Mouse (Mus musculus) naive thymus-derived CD4-positive, alpha-beta T cell, adult 2 months (primary cell): ENCODE data around the gene Btg2.

ENCODE experiments used
- DNase-seq: peaks from one replicate; pipeline ENCODE4 v3.0.0-alpha.2; 2011; ENCODE audit warnings: low read depth

Btg2 gene

DNA sequence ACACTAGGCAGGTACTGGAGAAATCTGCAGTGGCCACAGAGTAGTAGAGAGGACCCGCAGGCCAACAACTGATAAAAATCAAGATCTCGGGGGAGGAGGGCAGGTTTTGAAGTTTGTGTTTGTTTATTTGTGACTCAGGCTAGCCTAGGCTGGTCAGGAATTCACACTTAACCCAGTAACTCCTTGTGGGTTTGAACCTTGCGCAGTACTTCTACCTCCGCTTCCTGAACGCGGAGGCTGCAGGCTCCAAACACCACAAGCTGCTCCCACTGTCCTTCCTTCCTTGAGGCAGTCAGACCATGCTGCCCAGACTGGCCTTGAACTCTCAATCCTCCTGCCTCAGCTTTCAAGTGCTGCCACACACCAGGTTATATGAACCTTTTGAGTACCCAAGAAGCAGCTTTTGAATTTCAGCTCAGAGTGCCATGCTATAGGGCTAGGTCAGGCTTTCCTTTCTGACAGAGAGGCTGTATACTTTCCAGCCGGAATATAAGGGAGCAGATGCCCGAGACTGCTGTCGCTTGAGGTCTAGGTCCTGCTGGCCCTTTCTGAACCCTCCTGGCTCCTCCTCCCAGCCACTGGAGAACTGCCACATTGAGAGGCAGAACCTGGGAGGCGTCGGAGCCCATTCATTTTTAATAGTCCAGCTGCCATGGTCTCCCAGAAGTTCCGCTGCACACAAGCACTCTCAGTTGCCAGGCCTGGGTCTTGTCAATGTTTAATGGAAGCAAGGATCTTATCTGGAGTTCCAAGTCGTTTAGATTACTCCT lies 19.2 kb upstream of the Btg2 start:
- peak; percentile 31 for DNase-seq

DNA sequence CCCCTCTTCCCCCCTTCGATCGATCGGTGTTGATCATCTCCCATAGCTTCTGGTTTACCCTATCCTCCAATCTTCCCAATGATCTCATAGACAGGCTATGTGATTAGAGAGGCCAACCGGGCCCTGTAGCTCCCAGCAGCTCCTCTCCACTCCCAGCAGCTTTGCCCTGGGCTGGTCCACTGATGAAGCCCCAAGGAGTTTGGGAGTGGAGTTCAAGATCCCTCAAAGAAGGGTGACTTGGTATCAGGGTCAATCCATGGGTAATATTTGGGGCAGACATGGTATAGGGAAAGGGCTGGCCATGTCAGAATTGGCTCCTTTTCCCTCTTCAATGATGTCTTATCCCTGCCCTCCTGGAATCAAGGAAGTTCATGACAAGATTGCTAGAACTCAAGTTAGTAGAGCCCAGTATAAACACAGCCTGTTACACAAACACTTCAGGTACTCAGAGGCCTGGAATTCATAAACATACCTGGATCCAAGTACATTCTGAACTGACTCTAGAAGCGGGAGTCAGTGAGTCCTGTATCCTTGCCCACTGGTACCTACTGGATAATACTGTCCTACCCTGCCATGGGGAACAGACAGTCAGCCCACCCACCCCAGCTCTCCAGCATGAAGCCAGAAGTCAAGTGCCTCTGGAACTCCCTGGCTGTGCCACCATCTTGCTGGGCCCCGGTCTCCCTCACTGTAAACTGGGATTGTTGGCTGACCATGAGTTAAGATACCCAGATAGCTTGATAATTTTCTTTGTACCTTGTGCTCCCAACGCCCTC lies 18.3 kb upstream of the Btg2 start:
- DNase-seq: no peak

GRCm38 (mm10) chr1:134096264-134096934 lies 17.5 kb upstream of the Btg2 start:
- DNase-seq: peak; percentile 60

DNA sequence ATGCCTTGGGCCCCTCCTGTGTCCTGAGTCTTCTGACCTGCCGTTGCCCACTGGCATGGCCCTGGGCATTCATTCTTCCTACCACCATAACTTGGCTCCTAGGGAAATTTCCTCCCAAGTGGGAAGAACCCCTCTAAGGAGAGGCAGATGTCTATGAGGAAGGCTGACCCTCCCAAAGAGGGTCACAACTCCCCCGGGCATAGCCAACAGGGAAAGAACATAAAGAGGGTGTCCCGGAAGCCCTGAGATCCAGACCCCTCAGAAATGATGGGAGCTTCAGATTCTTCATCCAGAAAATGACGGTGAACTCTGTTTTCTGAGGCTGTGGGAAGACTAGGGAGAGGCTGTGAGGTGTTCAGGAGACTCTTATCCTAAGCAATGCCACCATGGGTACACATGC lies 16.8 kb upstream of the Btg2 start:
- DNase-seq: no peak

DNA sequence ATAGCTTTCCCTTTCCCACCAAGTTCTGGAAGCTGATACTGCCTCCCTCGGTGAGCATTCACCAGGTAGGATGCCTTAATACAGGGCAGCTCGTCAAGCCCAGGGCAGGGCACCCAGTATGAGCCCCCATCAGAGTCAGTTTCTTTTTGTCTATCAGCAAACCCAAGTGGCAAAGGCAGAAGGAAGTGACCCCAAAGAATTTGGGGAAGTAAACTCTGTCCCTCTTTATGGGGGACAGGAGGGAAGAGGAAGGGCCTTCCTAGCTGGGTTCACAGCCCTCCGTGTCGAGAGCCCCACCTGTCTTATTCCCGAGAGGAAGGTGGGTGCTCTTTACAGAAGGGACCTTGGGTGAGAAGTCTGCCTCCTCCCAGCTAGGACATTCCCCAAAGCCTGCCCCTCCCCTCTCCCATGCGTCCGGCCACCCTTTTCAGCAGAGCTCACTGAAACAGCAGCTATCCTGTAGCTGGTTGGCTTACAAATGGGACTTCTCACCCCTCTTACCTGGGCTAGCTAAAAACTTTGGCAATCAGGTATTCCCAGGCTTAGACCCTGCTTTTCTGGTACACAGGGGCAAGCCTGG lies 16.2 kb upstream of the Btg2 start:
- DNase-seq: no peak

DNA sequence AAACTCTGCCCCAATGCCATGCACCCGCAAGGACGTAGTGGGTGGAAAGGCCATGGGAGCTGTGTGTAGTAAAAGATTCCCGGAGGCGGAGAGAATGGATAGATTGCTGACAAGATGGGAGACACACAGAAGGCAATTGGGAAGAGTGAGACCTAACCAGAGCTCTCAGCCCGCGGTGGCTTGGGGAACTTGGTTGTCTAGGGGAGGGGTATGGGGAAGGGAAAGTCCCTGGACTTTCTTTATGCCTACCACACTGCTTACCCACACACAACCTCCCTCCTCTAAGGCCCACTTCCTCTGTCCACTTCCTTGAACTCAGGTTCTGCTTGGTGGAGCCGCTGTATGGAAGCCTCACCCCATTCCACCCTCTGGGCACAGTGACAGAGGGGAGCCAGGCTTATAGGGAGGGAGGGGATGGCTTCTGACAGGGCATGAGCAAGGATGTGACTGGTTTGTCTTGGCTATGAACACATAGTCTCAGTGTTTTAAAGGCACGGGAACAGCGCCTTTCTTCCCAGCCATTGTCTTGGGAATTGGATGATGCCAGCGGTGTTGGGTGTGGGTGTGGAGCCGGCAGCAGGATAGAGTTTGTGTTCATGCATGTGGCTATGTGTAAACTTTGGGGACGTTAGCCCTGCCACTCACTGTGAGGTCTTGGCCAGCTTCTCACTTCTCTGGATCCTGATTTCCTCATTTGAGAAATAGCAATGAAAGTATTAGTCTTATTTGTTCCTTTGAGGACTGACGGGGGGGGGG lies 15.0 kb upstream of the Btg2 start:
- peak; percentile 77 for DNase-seq

DNA sequence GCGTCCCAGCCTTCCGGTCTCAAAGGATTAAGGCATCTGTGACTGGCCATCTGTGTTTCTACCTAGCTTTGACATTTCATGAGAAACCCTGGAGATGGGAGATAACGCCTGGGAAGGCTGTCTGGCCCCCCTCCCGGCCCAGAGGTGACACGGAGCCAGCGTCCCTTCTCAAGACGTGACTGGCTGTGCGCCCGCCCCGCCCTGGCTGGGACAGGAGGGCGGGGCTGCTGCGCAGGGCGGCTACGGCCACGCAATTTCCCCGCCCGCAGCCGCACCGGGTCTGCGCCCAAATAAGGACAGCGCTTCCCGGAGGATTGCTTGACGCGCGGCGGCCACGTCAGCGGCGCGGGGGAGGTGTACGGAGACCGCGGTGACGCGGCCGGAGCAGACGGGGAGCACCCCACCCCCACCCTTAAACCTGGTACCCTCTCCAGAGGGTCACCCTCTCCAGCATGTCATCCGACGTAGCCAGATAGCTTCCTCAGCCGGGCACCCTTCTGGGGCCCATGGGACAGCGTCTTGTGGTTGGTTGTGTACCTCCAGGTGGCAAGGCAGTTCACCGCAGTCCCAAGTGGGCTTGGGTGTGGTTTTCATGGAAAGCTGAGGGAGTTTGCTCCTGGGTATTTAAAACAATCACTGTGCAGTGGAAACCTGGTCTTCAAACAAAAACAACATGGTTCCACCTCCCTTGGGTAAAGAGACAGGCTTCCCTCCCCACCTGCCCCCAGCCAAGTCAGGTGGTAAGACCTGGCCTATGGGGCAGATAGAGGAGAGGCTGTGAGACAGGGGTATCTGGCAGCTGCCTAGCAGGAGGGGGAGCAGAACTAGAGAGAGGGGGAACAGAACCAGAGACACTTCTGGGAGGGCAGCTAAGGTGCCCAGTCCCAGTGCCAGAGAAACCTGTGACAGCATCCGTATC lies 14.2 kb upstream of the Btg2 start:
- peak; percentile 97 for DNase-seq

- DNase-seq: no peak
Observed at GRCm38 (mm10) chr1:134092368-134092767, 13.4 kb upstream of the Btg2 start.

- no peak for DNase-seq
Observed at GRCm38 (mm10) chr1:134091851-134092250, 12.9 kb upstream of the Btg2 start.

- DNase-seq: no peak
Observed at GRCm38 (mm10) chr1:134089074-134089473, 10.2 kb upstream of the Btg2 start.

GRCm38 (mm10) chr1:134086811-134087398 lies 8.0 kb upstream of the Btg2 start:
- no peak for DNase-seq

GRCm38 (mm10) chr1:134086017-134086416 lies 7.1 kb upstream of the Btg2 start:
- DNase-seq: no peak

GRCm38 (mm10) chr1:134084128-134084527 lies 5.2 kb upstream of the Btg2 start:
- DNase-seq: no peak

DNA sequence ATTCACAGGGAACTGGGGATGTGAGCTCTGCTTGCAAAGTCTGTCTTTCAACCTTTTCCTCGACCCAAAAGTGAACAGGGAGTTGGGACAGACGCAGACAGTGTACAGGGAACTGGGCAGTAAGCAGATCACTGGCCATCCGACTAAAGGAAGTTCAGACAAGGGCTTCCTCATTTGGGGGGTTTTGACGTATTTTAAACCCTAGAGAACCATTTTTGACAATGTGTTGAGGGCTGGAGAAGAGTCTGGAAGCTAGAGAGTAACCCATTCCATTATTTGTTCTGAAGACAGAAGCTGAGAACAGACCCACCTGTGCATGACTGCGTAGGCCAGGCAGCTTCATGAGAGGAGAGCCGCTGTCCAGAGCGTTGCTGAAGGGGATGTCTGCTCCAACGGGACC lies 4.8 kb upstream of the Btg2 start:
- DNase-seq: no peak

- DNase-seq: no peak
Observed at GRCm38 (mm10) chr1:134082987-134083516, 4.1 kb upstream of the Btg2 start.

DNA sequence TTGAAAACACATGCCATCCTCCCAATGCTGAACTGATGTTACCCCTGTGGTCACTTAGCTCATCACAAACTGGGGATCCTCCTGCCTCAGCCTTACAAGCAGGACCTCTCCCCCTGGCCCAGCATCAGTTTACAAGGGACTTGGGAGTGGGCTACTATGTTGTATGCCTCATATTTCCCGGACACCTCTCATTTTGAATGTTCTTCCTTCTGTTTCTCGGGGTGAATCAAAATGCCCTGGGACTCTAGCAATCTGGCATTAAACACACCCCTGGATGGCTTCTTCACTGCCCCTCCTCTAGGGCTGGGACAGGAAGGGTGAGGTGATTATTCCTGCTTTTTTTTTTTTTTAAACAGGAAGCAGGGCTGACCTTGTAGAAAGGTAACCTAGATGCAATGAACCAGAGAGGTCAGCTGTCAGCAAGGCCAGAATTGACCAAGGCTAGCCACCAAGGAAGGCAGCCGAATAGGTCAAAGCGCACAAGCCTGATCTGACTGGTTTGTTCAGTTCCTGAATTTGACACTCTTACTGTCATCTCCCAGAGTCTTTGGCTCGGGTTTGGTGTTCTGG lies 2.0 kb upstream of the Btg2 start:
- no peak for DNase-seq

GRCm38 (mm10) chr1:134080406-134080805 lies 1.5 kb upstream of the Btg2 start:
- DNase-seq: no peak

DNA sequence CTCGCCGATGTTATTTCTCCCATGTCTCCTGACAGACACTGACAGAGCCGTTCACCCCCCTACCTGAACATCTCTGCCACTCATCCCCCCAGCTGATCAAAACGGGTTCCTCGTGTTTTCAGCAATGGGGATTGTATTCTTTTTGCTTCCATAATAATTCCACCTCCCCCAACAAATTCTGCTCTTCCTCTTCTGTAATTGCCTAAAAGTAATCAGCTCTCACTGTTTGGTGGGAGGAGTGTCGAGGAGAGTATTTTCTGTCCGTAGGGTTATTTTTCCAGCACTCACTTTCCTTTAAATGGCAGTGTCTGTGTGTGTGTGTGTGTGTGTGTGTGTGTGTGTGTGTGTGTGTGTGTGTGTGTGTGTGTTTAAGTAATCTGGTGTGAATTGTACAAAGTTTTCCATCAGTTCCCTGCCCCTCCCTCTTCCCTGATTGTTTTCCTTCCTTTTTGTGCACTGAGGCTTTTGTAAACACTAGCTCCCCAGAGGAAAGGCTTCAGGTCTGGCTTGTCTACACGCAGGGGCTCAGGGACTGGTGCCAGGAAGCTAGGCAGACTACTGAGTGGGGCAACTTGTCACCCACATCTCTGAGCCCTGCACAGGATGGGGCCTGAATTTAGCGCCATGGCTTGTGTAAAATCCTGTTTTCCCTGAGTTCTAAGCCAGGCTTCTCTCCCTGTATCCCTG lies 700 bp upstream of the Btg2 start:
- peak; percentile 76 for DNase-seq
